Mouse (Mus musculus) ES-E14 (cell line): Measurements from ENCODE around the gene Gm45844.
A peak's percentile ranks its signal among the peaks of the same experiment; 100 is the strongest.

Source experiments
- HCFC1 ChIP-seq: IDR thresholded peaks from 2 replicates; pipeline ENCODE4 v1.6.1; 2012; ENCODE audit warnings: low read length, inconsistent platforms, borderline replicate concordance; ENCODE audit not compliant: insufficient read depth
- MAFK ChIP-seq: IDR thresholded peaks from 2 replicates; pipeline ENCODE4 v1.6.1; 2014; ENCODE audit warnings: mild to moderate bottlenecking, low read depth, low read length, inconsistent platforms; ENCODE audit not compliant: insufficient read depth
- ZC3H11A ChIP-seq: IDR thresholded peaks from 2 replicates; pipeline ENCODE4 v1.6.1; 2012; ENCODE audit warnings: low read depth, mild to moderate bottlenecking, inconsistent platforms, low read length, borderline replicate concordance
- ZNF384 ChIP-seq: IDR thresholded peaks from 2 replicates; pipeline ENCODE4 v1.6.1; 2012; ENCODE audit warnings: low read depth, low read length, inconsistent platforms

- TF ChIP-seq ZNF384 (0 out of 2 replicates have a peak, but pooled peaks have one; percentile 5), ZC3H11A (no peak), HCFC1 (no peak), MAFK (no peak)
These were observed 90.5 kb downstream of the Gm45844 start for GRCm38 (mm10) chr7:7187417-7188190.
